Mouse (Mus musculus) liver, embryonic 12.5 days (tissue): ENCODE measurements around the gene Galnt3. TPM values are rescaled to one million over a fixed set of nuclear protein-coding genes. Genes with fewer than 3 reads are reported as not detected.

Source experiments
- ATAC-seq: fragments of 200-750 bp; cut with Nextera tagmentation; 2 replicates; pipeline ENCODE4 v1.8.0; 2017; ENCODE audit warnings: moderate number of reproducible peaks, mild to moderate bottlenecking, moderate library complexity
- H3K27ac ChIP-seq: fragments of 300-500 bp; sonication (generic); 2 replicates; pipeline ENCODE4 v1.5.1; 2016; ENCODE audit warnings: mild to moderate bottlenecking
- H3K27me3 ChIP-seq: fragments of 300-500 bp; sonication (generic); replicated peaks from 2 replicates; pipeline ENCODE4 v1.6.1; 2016; ENCODE audit warnings: mild to moderate bottlenecking, moderate library complexity
- H3K36me3 ChIP-seq: fragments of 300-500 bp; sonication (generic); 2 replicates; pipeline ENCODE4 v1.6.1; 2016; ENCODE audit warnings: mild to moderate bottlenecking, moderate library complexity
- H3K4me1 ChIP-seq: fragments of 300-500 bp; sonication (generic); 2 replicates; pipeline ENCODE4 v1.6.1; 2016
- H3K4me2 ChIP-seq: fragments of 300-500 bp; sonication (generic); 2 replicates; pipeline ENCODE4 v1.6.1; 2016; ENCODE audit warnings: mild to moderate bottlenecking, moderate library complexity
- H3K4me3 ChIP-seq: fragments of 300-500 bp; sonication (generic); 2 replicates; pipeline ENCODE4 v1.5.1; 2016; ENCODE audit warnings: mild to moderate bottlenecking, moderate library complexity
- H3K9ac ChIP-seq: fragments of 300-500 bp; sonication (generic); 2 replicates; pipeline ENCODE4 v1.6.1; 2016; ENCODE audit warnings: mild to moderate bottlenecking, moderate library complexity
- H3K9me3 ChIP-seq: fragments of 300-500 bp; sonication (generic); replicated peaks from 2 replicates; pipeline ENCODE4 v1.6.1; 2016; ENCODE audit warnings: mild to moderate bottlenecking, moderate library complexity
- WGBS: fragments of 180-500 bp; shearing (Covaris S2); methylation state at CpG from one replicate; pipeline ENCODE4 v1.1.7; 2016; ENCODE audit not compliant: insufficient replicate concordance; 5-methylcytosine and 5-hydroxymethylcytosine counted together
- polyA plus RNA-seq: library from polyadenylated mRNA; unstranded; fragments of >200 nt; fragmentation: Nextera tagmentation; extraction: Ambion mirVana; gene quantifications from 2 replicates; pipeline ENCODE4 v1.2.1, GENCODE M21; 2016

The Galnt3 gene
- 0.38 and 0.39 TPM in 2 replicates for polyA plus RNA-seq

GRCm38 (mm10) chr2:66124591-66125271, at the start of gene Galnt3:
Gene Galnt3 (minus strand): TSS chr2:66124994.
- H3K27ac ChIP-seq: no peak within 1 kb of the TSS
- no peaks in the 10 kb centered on the region for H3K36me3 ChIP-seq
- ATAC-seq: 0 out of 2 replicates have a peak, but pooled peaks have one; percentile 32
- peaks cover 35% of the 10 kb centered on the region for H3K27me3 ChIP-seq
- peaks cover 14% of the 10 kb centered on the region; the same call in 1 of the 2 replicates for H3K4me1 ChIP-seq
- peak within 1 kb of the TSS; percentile 57 for H3K4me3 ChIP-seq
- no peaks in the 10 kb centered on the region for H3K9me3 ChIP-seq
- under 1% methylated on average over 49 of the region's 74 CpGs for WGBS
- peak within 1 kb of the TSS; percentile 79 for H3K4me2 ChIP-seq
- peak within 1 kb of the TSS; percentile 27 for H3K9ac ChIP-seq

- Histone ChIP-seq H3K4me3 (no peak overlapping the region), H3K9ac (no peak overlapping the region), H3K27me3 (no peaks in the 10 kb centered on the region), H3K9me3 (no peaks in the 10 kb centered on the region), H3K4me2 (no peak overlapping the region), H3K4me1 (no peaks in the 10 kb centered on the region), H3K27ac (no peak overlapping the region), H3K36me3 (no peaks in the 10 kb centered on the region)
- ATAC-seq: no peak
- 63% methylated on average over 5 of the region's 5 CpGs for WGBS
These were observed 48.3 kb upstream of the Galnt3 start for GRCm38 (mm10) chr2:66173134-66173533.

GRCm38 (mm10) chr2:66171643-66172042, 46.8 kb upstream of the Galnt3 start:
- Histone ChIP-seq H3K9me3 (no peaks in the 10 kb centered on the region), H3K27me3 (no peaks in the 10 kb centered on the region), H3K4me3 (no peak overlapping the region), H3K9ac (no peak overlapping the region), H3K27ac (no peak overlapping the region), H3K4me2 (no peak overlapping the region), H3K4me1 (no peaks in the 10 kb centered on the region), H3K36me3 (no peaks in the 10 kb centered on the region)
- 75% methylated on average over 3 of the region's 3 CpGs for WGBS
- no peak for ATAC-seq

GRCm38 (mm10) chr2:66170721-66171120, 45.9 kb upstream of the Galnt3 start:
- no peaks in the 10 kb centered on the region for H3K27me3 ChIP-seq
- H3K27ac ChIP-seq: no peak overlapping the region
- no peak overlapping the region for H3K9ac ChIP-seq
- 50% methylated on average over 11 of the region's 11 CpGs for WGBS
- H3K9me3 ChIP-seq: no peaks in the 10 kb centered on the region
- ATAC-seq: no peak
- no peaks in the 10 kb centered on the region for H3K36me3 ChIP-seq
- no peaks in the 10 kb centered on the region for H3K4me1 ChIP-seq
- H3K4me3 ChIP-seq: no peak overlapping the region
- H3K4me2 ChIP-seq: no peak overlapping the region

GRCm38 (mm10) chr2:66165025-66165424, 40.2 kb upstream of the Galnt3 start:
- Histone ChIP-seq H3K27me3 (no peaks in the 10 kb centered on the region), H3K4me3 (no peak overlapping the region), H3K4me1 (no peaks in the 10 kb centered on the region), H3K27ac (no peak overlapping the region), H3K9ac (no peak overlapping the region), H3K9me3 (no peaks in the 10 kb centered on the region), H3K36me3 (no peaks in the 10 kb centered on the region), H3K4me2 (no peak overlapping the region)
- WGBS: 76% methylated on average over 8 of the region's 8 CpGs
- ATAC-seq: peak; percentile 37; the same call in 1 of the 2 replicates

GRCm38 (mm10) chr2:66158140-66158915, 33.5 kb upstream of the Galnt3 start:
- no peak for ATAC-seq
- WGBS: 42% methylated on average over 7 of the region's 7 CpGs
- Histone ChIP-seq H3K9ac (no peak overlapping the region), H3K27me3 (no peaks in the 10 kb centered on the region), H3K4me3 (no peak overlapping the region), H3K4me2 (no peak overlapping the region), H3K9me3 (no peaks in the 10 kb centered on the region), H3K4me1 (no peaks in the 10 kb centered on the region), H3K27ac (no peak overlapping the region), H3K36me3 (no peaks in the 10 kb centered on the region)

- Histone ChIP-seq H3K36me3 (no peaks in the 10 kb centered on the region), H3K27me3 (no peaks in the 10 kb centered on the region), H3K27ac (no peak overlapping the region), H3K9ac (no peak overlapping the region), H3K4me2 (no peak overlapping the region), H3K9me3 (no peaks in the 10 kb centered on the region), H3K4me3 (no peak overlapping the region), H3K4me1 (no peaks in the 10 kb centered on the region)
- ATAC-seq: no peak
- 54% methylated on average over 2 of the region's 2 CpGs for WGBS
These were observed 26.6 kb upstream of the Galnt3 start for GRCm38 (mm10) chr2:66151436-66151835.

GRCm38 (mm10) chr2:66150531-66150930, 25.7 kb upstream of the Galnt3 start:
- no peak for ATAC-seq
- no peak overlapping the region for H3K4me3 ChIP-seq
- 43% methylated on average over 3 of the region's 3 CpGs for WGBS
- no peak overlapping the region for H3K4me2 ChIP-seq
- H3K27ac ChIP-seq: no peak overlapping the region
- no peaks in the 10 kb centered on the region for H3K4me1 ChIP-seq
- no peaks in the 10 kb centered on the region for H3K27me3 ChIP-seq
- H3K9me3 ChIP-seq: no peaks in the 10 kb centered on the region
- no peak overlapping the region for H3K9ac ChIP-seq
- no peaks in the 10 kb centered on the region for H3K36me3 ChIP-seq

- WGBS: 60% methylated on average over 10 of the region's 10 CpGs
- H3K9me3 ChIP-seq: no peaks in the 10 kb centered on the region
- no peaks in the 10 kb centered on the region for H3K27me3 ChIP-seq
- H3K4me3 ChIP-seq: no peak overlapping the region
- no peak overlapping the region for H3K4me2 ChIP-seq
- no peaks in the 10 kb centered on the region for H3K4me1 ChIP-seq
- H3K9ac ChIP-seq: no peak overlapping the region
- no peaks in the 10 kb centered on the region for H3K36me3 ChIP-seq
- ATAC-seq: no peak
- no peak overlapping the region for H3K27ac ChIP-seq
These were observed 23.9 kb upstream of the Galnt3 start for GRCm38 (mm10) chr2:66148654-66149230.

- Histone ChIP-seq H3K9me3 (no peaks in the 10 kb centered on the region), H3K9ac (no peak overlapping the region), H3K27ac (no peak overlapping the region), H3K27me3 (no peaks in the 10 kb centered on the region), H3K4me3 (no peak overlapping the region), H3K4me2 (no peak overlapping the region), H3K36me3 (no peaks in the 10 kb centered on the region), H3K4me1 (no peaks in the 10 kb centered on the region)
- WGBS: 54% methylated on average over 4 of the region's 4 CpGs
- no peak for ATAC-seq
These were observed 21.7 kb upstream of the Galnt3 start for GRCm38 (mm10) chr2:66146473-66146872.

- 30% methylated on average over 5 of the region's 5 CpGs for WGBS
- no peak for ATAC-seq
- Histone ChIP-seq H3K27ac (no peak overlapping the region), H3K27me3 (no peaks in the 10 kb centered on the region), H3K36me3 (no peaks in the 10 kb centered on the region), H3K4me1 (no peaks in the 10 kb centered on the region), H3K9me3 (no peaks in the 10 kb centered on the region), H3K4me3 (no peak overlapping the region), H3K4me2 (no peak overlapping the region), H3K9ac (no peak overlapping the region)
These were observed 20.0 kb upstream of the Galnt3 start for GRCm38 (mm10) chr2:66144770-66145169.

GRCm38 (mm10) chr2:66143284-66143683, 18.5 kb upstream of the Galnt3 start:
- H3K27ac ChIP-seq: no peak overlapping the region
- H3K4me3 ChIP-seq: no peak overlapping the region
- no peak for ATAC-seq
- 59% methylated on average over 4 of the region's 4 CpGs for WGBS
- no peaks in the 10 kb centered on the region for H3K9me3 ChIP-seq
- H3K9ac ChIP-seq: no peak overlapping the region
- H3K4me1 ChIP-seq: no peaks in the 10 kb centered on the region
- no peak overlapping the region for H3K4me2 ChIP-seq
- no peaks in the 10 kb centered on the region for H3K36me3 ChIP-seq
- no peaks in the 10 kb centered on the region for H3K27me3 ChIP-seq
